Mouse (Mus musculus): Measurements from ENCODE around the gene Pi4ka. TPM values are rescaled to one million over a fixed set of nuclear protein-coding genes. Genes with fewer than 3 reads are reported as not detected.

Pi4ka gene
- total RNA-seq, 2 experiments from 2014 or later = 34.2 to 51.5 TPM

DNA sequence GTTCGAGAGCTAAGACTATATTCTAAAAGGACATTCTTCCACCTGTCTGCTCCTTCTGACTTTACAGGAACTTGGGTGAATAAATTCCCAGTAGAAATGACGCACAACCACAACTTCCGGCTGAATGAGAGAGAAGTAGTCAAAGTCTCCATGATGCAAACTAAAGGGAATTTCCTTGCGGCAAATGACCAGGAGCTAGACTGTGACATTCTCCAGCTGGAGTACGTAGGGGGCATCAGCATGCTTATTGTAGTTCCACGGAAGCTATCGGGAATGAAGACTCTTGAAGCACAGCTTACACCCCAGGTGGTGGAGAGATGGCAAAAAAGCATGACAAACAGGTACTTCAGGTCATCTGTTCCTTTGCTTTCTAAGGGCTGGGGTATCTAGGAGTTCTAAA, 66.4 kb downstream of the Pi4ka start:
- ATAC-seq (ENCODE audit: poor library complexity, severe bottlenecking) = no peak

DNA sequence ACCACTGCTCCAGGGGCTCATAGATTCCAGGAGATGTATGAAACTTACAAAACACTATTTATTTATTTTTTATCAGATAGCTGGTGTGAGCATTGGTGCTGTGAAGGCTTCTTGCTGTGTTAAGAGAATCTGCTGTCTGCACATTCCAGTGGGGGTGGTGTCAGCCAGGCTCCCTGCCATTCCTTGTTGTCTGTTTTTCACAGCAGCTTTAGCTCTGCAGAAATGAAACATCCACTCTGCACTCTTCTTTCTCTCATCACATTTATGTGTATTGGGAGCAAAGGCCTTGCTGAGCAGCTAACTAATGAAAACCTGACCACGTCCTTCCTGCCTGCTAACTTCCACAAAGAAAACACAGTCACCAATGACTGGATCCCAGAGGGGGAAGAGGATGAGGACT, 70.0 kb downstream of the Pi4ka start:
- no peak for ATAC-seq (ENCODE audit: poor library complexity, severe bottlenecking)

DNA sequence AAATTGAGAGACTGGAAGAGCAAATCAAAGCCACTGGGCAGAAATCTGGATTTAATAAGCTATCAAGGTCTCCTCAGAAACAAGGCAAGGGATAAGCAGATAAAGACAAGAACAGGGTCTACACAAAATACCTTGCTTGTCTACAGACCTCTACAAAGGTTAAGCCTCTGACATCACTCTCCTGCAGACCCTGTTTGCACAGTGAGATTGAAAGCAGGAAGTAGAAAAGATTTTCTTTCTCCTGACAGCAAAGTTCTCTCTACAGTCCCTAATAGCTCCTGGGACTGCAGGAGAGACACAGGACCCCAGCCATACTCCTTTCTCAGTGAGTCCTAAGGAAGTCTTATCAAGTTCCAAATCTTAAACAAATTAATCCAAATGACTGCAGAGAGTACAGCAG, 71.5 kb downstream of the Pi4ka start:
- ATAC-seq (ENCODE audit: poor library complexity, severe bottlenecking) = no peak

DNA sequence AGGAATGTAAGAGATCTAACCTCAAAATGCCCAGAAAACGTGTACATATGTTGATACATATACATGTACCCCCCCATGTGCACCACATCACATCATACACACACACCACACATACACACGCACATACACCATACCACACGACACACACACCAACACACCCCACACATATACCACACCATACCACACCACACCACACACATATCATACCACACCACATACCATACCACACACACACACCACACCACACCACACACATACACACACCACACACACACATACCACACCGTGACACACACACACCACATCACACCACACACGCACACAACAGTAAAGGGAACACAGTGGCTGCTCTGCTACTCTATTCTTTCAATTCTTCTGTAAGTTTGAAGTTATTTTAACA, 74.3 kb downstream of the Pi4ka start:
- ATAC-seq (ENCODE audit: poor library complexity, severe bottlenecking) = no peak

DNA sequence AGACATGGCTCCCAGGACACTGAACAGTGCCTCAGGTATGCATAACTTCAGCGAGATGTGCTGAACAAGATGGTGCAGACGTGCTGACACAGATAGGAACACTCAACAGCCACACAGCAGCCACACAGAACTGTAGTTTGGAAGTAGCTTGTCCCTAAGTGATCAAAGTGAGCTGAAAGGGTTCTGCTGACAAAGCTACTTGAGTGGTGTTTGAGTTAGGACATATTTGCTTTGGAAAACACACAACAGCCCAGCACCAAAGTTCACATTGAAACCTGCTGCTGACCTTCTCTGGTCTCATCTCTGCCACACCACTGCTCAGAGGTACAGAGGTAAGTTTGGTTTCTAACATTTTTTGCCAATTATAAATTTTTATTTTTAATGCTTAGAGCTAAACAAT, 75.0 kb downstream of the Pi4ka start, which contains the start of gene Serpind1:
Gene Serpind1, plus strand, starts transcription at position 256 of the 400 bp plus-strand sequence.
- ATAC-seq (ENCODE audit: poor library complexity, severe bottlenecking) = no peak

DNA sequence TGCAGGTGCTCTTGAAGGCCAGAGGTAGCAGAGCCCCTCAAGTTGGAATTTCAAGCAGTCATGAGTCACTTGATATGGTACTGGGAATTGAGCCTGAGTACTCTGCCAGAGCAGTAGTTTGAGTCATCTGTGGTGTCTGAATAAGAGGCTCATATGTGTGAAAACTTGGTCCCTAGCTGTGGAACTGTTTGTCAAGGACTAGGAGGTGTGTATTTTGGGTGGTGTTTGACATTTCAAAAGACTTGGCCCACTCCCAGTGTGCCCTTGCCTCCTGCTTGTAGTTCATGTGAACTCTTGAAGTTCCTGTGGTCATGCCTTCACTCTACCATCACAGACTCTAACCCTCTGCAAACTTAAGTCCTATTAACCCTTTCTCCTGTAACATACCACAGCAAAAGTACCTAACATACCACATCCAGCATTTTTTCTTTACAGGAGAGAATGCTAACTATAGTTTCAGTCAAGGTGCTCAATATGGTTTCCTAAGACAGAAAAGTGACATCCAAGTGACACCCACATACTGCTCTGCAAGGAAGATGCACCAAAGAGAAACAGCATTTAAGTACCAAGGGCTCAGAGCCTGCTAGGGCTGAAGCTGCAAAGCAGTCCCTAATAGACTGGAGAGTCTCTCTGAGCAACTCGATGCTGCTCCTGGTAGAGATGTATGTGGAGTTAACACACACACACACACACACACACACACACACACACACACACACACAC, 76.1 kb downstream of the Pi4ka start:
- no peak for ATAC-seq (ENCODE audit: poor library complexity, severe bottlenecking)

DNA sequence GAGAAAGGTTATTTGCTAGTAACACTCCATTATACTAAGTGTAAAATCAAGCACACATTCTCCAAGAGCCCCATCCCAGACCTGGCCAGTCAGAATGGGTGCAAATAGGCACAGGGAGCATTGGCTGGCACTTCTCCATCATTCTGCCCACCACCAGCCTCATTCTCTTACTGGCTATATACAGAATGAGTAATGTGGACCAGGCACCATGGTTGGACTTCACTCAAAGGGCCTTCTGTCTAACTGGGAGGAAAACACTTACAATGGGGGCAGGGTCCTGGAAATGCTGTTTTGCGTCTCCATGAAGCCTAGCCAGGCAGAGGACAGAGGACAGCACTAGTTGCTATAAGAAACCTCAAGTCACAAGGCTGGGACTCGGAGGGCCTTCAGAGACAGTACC, 80.0 kb downstream of the Pi4ka start:
- ATAC-seq (ENCODE audit: poor library complexity, severe bottlenecking) = no peak

DNA sequence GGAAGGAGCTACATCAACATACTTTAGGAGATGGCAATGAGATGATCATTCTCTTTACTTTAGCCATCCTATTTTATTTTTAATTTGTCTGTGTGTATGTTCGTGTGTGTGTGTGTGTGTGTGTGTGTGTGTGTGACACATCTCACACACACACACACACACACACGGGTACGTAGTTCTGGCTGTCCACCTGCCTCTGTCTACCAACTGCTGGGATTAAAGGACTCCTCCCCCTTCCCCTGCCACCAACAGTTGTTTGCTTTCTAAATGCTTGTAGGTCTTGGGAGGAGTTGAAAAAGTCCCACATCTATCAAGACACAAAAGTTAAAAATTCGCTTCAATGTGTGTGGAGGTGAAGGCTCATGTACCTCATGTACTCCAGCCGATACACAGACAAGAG, 81.4 kb downstream of the Pi4ka start:
- ATAC-seq (ENCODE audit: poor library complexity, severe bottlenecking) = no peak

DNA sequence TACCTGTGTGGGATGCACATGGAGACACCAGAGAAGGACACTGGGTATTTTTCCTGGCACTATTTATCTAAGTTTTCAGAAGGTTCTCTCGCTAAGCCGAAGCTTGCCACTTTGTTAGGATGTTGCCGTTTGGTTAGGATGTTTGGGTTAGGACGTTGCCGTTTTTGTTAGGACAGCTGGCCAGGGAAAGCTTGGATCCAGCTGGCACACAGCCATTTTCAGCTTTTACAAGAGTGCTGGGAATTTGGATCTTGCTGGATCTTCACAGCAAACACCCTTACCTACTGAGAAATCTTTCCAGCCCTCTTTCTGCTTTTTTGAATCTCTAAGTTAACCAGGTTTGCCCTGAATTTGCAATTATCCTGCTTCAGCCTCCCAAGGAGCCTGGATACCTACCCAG, 84.6 kb downstream of the Pi4ka start:
- no peak for ATAC-seq (ENCODE audit: poor library complexity, severe bottlenecking)

DNA sequence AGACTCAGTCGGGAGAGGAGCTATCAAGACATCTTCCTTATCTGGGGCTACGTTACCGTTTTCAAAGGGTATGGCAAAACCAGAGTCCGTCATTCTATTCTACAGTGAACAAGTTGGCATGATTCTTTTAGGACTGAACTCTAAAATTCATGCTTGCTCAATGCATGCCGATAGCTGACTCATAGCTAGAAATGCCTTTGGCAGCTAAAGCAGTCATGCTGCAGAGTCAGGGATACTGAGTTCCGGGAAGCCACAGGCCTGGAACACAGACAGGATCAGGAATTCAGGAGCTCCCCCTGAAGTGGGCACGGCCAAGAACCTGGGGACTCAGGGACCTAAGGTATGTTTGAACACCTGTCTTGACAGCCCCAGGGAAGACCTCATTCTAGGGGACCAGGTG, 89.6 kb downstream of the Pi4ka start:
- ATAC-seq (ENCODE audit: poor library complexity, severe bottlenecking) = no peak

DNA sequence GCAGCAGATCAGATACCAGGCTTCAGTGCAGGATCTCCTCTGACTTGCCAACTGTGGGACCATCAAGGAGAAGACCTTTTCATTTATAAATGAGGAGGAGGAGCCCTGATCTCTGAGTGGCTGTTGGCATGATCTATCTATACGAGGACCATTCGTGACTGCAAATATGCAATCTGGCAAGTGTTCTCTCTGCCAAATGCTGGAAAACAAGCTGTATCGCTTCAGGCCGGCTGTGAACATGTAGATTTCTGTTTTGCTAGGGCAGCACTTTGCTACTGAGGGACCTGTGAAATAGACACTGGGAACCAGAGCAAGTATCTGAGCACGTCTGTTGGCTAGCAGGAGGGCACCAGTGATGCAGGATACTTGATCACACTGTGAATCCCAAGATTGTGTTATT, 93.6 kb downstream of the Pi4ka start:
- no peak for ATAC-seq (ENCODE audit: poor library complexity, severe bottlenecking)

DNA sequence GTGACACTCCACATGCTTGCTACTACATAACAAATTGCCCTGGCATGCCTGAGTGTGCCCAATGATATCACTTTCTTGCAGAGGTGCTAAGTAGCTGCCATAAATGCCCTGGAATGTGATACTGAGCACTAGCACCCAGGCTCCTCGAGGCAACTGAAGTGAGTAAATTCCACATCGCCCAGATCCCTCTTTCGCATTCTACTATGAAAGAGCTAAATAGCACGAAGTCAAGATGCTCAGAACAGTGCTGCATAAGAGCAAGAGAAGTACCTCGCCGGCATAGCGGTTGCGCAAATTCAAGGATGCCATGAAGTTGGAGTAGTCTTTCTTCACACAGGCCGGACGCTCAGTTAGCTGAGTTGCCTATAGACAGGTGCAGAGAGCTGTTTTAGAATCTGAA, 97.1 kb downstream of the Pi4ka start:
- ATAC-seq (ENCODE audit: poor library complexity, severe bottlenecking) = no peak

DNA sequence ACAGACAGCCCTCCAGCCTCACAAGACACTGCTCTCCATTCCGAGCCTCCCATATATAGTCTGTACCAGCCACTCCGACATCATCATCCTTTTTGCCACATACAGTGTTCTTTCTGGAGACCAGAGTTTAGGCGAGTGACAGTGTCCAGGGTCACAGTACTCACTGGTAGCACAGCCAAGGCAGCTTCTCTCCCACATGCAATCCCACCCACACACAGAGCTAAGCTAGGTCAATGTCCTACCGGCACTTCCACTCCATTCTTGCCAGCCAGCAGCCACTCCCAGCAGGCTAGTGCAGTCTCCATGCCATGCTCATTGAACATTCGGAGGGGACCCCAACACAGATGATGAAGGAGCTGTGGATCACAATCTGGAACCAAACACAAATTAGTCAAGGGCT, 98.7 kb downstream of the Pi4ka start:
- no peak for ATAC-seq (ENCODE audit: poor library complexity, severe bottlenecking)

DNA sequence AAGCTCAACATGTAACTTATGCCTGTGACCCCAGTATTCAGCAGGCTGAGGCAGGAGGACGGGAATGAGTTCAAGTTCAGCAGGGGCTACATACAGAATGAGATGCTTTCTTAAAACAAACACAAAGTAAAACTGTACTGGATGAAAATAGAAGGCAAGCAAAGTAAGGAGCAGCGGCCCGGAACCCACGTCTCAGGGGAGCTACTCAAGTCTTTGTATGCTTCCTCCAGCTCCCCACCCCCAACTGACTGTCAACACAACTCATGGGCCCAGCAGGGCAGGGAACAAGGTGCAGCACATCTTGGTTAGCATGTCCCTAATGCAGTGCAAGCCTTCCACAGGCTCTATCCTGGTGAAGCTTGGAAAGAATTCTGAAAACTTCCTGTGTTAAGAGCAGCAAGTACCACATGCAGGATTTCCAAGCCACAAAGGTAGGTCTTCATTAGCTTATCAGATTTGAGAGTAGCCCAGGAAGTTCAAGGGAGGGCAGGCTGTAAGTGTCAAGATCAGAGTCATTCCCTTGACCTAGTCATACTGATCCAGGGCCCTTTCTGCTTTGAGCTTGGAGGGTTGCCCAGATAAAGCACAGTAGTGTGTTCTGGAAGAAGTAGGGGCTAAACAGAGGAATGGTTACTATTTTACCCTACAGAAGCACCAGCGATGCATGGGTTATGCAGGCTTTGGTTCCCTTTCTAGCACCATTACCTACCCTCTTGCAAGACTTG, 102.4 kb downstream of the Pi4ka start:
- no peak for ATAC-seq (ENCODE audit: poor library complexity, severe bottlenecking)

DNA sequence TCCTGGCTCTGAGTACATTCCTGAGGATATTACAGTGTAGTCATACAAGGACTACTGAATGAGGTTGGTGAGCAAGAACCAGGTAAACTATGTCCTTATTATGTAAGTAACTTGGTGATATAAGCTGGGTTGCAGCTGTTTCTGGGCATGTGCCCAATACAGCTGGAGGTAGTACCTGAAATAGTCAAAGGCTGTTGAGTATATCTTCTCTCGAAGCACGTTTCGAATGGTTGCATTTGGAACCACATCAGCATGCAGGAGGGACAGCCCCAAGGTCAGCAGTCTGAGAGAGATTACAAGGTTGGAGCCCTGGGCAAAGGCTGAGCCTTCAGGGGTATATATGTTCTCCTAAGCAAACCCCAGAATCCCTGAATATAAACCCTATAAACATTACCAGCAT, 105.3 kb downstream of the Pi4ka start:
- no peak for ATAC-seq (ENCODE audit: poor library complexity, severe bottlenecking)

DNA sequence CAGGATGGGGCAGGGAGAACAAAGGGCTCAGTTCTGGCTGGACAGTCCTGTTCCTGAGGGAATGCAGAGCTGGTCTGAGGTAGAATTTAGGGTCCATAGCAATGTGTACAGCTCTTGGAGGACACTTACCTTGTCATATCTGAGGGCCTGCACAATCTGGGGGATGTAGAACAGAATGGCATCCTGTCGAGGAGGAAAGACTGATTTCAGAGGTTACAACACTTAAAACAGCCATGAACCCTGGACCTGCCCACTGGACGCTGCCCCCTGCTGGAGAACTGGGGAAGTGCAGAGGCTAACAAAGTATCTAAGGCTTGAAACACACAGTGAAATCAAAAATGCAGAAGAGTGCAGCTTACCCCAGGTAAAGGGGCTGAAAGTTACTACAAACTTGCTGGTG, 113.4 kb downstream of the Pi4ka start:
- peak; percentile 82 for ATAC-seq (ENCODE audit: poor library complexity, severe bottlenecking)

DNA sequence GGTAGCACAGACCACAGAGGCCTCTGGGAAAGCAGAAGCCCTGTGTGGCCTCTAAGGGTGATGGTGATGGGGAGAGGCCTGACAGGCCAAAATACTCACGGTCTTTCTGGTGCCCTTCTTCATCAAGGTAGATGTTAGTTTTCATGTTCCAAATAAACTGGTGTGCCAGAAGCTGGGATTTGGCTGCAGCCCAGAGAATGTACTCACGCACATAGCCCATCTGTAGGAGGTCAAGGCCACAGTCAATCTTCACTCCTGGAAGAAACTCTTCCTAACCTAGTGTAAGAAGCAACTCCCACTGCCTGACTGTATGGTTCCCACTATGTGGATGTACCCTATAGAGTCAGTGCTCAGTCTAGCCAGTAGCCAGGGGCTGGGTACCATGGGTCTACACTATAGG, 115.1 kb downstream of the Pi4ka start:
- ATAC-seq (ENCODE audit: poor library complexity, severe bottlenecking) = no peak

DNA sequence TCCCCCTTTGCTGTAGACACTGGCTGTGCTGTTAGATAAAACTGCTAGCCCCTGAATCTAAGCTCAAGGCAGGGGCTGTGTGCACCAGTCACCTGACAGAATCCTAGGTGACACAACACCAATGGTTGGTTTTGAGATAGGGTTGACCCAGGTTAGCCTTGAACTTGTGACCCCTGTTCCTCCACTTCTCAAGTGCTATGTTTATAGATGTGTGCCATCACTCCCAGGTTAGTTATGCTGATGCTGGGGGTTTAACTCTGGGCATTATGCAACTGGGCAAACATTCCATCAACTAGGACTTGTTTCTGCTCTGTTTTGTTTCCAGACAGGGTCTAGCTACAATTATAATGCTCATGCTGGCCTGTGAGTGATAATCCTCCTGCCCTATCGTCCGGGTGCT, 119.0 kb downstream of the Pi4ka start:
- ATAC-seq (ENCODE audit: poor library complexity, severe bottlenecking) = no peak

DNA sequence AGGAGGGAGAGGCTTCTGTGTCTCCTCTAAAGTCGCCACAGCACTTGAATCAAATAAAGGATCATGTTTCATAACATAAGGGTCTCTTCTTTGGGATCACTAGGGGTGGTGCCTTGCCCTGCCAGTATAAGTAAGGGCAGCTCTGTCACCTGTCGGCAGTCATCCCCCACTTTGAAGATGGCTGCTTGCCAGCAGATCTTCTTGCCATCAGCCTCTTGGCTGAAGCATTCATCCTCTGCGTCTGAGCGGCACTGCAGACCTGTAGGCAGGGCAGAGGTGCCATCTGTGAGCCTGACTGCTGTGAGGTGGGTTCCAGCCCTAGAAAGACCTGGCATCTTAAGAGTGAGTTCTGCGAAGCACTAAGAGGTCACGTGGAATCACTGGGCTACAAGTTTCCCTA, 123.0 kb downstream of the Pi4ka start:
- no peak for ATAC-seq (ENCODE audit: poor library complexity, severe bottlenecking)

DNA sequence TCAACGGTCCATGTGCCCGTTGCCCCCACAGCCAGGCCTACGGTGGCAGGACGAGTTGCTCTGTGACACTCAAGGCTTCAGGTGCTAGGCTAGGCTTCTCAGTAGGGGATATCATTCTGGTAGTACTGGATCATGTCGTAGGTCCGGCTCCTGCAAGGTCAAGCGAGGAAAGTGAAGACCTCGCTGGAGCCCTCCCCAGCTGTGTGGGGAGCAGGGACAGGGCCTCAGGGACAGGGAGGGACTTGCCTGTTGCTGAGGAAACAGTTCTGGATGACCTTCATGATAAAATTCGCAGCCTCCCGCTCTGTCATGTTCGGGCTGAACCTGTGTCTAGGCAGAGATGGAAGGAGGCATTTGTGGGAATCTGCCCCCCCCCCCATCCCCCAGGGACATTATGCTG, 125.6 kb downstream of the Pi4ka start:
- ATAC-seq (ENCODE audit: poor library complexity, severe bottlenecking) = no peak

DNA sequence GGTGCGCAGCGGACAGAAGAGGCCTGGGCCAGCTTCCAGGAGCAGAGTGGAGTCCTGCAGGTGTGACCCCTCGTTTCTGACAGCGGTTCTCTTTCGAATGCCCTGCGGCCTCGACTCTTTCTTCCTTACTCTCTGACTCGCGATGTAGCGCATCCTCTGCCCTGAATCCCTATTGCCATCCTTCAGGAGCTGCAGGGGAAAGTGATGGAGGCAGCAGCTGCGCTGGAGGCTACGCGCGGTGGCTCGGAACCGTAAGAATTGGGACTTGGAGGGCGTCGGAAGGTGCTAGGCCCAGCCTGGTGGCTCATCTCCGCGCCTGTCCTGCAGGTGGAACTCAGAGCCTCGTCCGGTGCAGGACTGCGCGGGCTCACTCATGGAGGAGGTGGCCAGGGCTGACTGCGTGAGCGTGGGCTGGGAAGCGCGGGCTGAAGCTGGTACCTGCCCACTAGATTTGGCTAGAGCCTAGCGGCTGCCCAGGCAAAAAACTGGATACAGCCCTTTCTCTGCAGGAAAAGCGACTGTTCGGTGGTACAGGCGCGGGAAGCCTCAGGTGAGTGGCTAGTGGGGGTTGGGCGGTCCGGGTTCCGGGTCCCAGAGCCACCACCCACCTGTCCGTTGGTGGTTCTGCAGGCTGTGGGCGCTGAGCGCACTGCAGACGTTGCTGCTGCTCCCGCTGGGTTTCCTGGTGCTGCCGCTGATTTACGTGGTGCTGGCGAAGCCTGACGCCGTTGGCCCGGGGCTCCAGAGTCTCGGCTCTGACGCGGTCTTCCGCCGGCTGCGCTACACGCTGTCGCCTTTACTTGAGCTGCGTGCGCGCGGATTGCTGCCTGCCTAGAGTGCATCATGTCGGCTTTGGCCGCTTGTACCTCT, 128.5 kb downstream of the Pi4ka start:
- ATAC-seq (ENCODE audit: poor library complexity, severe bottlenecking) = peak; percentile 33
